Mouse (Mus musculus): ENCODE data around the gene Mfsd4b1.

The Mfsd4b1 gene

DNA sequence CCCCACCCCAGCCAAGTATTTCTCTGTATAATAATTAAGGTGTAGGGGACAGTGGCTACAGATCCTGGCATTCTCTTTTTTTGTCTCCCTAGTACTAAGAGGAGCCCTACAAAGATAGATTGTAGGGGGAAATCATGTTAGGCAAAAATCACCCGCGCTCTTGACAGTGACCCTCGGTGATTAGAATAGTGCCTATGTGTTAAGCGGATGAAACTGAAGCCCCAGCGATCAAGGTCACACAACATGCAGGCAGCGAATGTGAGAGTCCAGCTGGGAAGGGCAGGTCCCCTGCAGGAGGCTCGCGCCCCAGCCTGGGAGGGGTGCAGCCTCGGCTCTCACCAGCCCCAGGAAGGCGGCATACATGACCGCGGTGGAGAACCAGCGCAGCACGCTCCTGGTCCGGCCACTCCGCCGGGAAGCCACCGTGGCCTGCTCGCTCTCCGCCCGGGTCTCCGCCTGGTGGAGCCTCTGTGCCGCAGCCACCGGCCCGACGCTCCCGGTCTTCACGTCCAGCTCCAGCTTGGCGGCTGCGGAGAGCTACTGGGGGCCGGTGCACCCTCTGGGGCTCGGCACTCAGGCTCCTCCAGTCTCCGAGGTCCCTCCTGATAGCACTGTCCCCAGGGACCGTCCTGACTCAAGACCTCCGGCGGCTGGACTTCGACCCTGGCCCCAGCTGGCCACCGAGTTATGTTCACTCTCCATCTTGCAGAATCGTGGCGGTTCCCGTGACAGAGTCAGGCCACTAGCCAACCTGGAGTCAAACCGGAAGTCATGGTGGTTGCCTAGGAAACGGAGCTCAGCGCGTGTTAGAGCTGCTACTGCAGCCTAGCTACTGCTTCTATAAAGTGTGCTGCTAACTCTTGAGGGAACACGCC lies at the start of gene Mfsd4b1:
Mfsd4b1 (minus strand) TSS at position 715 of the 875 bp plus-strand sequence.
- DNase-seq (ENCODE audit: low read depth in 1 of 2, low spot score in 2 of 2), result peak in 1 of 2 experiments; percentile 40

DNA sequence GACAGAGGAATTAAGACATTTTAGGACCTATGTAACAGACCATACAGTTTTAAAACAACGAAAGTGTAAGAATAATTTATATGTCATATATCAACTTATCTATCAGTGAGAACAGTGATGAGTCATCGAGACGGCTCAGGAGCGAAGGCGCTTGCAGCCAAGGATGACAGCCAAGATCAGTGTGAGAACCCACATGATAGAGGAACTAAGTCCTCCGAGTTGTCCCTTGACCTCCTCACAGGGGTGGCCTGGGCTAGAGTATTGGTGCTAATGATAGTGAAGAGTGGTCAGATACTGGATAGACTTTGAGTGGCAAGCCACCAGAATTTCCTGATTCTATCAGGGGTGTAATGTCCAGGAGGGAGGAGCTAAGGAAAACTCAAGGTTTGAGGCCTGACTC lies 48.5 kb upstream of the Mfsd4b1 start:
- peak in 1 of 2 experiments; percentile 25 for DNase-seq (ENCODE audit: low read depth in 1 of 2, low spot score in 2 of 2)

DNA sequence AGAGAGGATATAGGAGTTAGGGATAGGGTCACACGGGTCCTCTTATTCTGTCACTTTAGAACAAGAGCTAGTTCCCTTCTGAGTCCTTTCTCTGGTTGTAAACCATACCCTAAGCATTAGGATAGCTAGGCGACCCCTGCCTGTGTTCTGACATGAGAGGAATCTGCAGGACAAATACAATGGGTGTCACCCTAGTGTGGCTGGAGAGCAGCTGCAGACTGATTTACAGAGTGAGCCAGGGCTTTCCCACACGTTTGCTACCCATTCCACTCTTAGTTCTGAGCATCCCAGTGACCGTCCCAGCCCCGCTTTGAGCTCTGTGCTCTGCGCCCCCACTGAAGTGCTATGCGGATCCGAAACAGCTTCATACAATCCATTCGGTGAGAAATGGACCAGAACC lies 45.6 kb upstream of the Mfsd4b1 start:
- DNase-seq (ENCODE audit: low read depth in 1 of 2, low spot score in 2 of 2), result no peak

DNA sequence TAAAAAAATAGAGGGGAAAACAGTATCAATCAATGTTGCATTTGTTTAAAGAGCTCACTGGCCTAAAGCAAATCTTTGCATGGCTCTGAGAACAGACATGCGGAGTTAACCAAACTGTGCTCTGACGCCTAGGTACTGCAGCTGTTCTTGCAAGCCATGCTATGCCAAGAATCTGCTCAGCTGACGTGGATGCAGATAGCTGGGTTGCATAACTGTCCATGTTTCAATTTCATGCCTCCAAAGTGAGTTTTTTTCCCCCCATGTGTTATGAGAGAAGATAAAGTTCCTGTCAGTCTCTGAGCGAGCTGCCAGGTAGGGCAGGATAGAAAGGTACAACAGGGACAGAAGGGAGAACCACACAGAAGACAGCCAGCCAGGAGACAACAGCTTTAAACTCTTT lies 44.2 kb upstream of the Mfsd4b1 start:
- no peak for DNase-seq (ENCODE audit: low read depth in 1 of 2, low spot score in 2 of 2)

DNA sequence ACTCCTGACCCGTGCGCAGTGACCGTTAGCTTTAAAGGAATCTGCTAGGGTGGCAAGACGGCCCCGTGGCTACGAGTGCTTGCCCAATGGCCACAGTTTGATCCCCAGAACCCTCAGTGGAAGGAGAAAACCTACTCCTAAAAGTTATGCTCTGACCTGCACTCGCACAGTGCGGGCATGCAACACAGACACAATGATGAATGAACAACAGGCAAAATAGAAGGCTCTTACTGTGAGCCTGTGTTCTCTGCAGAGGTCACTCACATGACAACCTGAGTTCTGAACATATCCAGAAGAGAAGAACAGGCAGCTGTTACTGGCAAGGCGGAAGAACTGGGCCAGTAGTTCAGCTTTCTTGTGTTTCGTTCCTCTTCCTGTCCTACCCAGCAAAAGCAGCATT lies 43.5 kb upstream of the Mfsd4b1 start:
- DNase-seq (ENCODE audit: low read depth in 1 of 2, low spot score in 2 of 2), result no peak

DNA sequence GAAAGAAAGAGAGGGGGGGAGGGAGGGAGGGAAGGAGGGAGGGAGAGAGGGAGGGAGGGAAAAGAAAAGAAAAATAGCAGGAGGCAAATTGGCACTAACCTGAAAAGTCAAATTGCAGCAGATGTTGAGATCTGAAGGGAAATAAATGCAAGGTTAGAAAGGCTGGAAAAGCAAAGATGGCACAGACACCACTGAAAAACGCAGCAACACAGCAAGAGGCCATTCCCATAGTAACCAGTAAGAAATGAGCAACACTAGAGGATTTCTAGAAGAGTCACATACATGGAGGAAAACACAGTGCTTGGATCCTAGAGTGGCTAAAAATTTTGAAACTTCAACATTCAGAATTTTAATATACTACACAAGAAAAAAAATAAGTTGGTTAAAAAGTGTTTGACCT lies 42.5 kb upstream of the Mfsd4b1 start:
- no peak for DNase-seq (ENCODE audit: low read depth in 1 of 2, low spot score in 2 of 2)

DNA sequence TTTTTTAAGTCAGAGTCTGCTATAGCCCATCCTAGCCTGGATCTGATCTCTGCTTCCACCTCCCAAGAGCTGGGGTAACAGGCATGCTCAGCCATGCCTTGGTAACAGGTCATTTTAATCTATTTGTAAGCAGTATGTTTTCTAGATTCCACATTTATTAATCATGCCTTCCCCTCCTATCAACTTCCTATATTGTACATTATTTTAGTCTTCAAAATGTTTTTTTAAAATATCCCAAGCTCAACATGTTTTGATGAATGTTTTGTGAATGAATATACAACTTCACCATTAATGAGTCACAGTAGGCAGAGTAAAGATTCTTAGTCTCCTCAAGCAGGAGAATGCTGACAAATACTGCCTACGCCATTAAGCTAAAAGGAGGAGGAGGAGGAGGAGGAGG lies 42.0 kb upstream of the Mfsd4b1 start:
- no peak for DNase-seq (ENCODE audit: low read depth in 1 of 2, low spot score in 2 of 2)

DNA sequence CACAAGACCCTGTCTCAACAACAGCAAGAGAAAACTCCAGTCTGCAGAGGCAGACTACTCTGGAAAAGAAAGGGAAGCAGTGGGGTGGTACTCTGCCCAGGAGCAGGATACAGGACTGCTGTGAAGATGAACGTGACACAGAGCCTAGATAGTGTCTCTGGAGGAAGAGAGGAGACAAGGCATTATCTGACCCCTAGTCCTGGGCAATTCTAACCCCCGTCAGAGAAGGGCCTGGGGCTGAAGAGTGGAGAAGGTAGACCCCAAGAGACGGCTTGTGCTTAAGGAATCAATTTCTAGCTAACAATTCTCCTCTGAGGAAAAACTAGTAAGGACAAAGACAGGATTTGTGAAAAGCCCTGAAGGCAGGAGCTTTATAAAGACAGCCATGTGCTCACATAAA lies 40.3 kb upstream of the Mfsd4b1 start:
- DNase-seq (ENCODE audit: low read depth in 1 of 2, low spot score in 2 of 2), result no peak

DNA sequence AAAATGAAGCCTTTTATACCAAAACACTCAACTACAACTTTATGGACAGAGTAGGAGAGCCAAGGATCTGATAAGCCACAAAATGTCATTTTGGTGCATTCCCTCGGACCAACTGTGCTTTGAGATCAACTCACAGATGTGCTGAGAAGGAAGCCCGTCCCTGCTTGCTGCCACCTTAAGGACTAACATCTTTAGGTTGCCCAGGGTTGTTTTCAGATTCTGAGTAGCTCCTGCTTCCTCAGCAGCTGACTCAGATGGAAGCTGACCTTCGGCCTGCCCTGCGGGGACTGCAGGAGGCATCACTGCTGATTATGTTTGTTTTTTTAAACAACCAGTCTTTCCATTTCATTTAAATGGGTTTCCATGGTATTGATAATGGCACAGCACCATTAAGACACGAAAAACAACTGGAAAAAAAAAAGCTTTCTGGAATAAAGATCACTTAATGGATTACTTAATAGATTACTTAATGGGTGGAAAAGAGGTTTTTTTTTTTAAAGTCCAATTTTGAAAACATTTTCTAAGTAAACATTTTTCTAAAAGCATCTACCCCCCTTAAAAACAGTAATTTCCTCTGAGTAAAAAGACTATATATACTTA lies 38.3 kb upstream of the Mfsd4b1 start:
- DNase-seq (ENCODE audit: low read depth in 1 of 2, low spot score in 2 of 2), result no peak

DNA sequence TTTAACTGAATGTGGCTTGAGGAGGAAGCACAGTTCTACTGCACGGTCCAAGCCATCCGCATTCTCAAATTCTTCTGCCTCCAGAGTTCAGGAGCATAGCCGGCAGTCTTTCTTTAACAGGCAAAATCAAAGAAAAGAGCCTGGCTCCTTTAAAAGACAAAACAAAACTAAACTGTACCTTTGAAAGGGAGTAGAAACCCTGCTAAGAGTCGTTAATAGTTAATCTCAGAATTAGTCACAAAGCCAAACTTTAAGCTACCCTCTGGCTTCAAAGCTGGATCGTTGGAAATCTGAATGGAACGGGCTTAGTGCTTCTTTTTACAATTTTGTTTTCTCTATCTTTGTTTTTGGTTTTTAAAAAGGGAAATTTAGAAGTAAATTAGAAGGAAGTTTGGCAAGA lies 37.7 kb upstream of the Mfsd4b1 start:
- DNase-seq (ENCODE audit: low read depth in 1 of 2, low spot score in 2 of 2), result no peak

DNA sequence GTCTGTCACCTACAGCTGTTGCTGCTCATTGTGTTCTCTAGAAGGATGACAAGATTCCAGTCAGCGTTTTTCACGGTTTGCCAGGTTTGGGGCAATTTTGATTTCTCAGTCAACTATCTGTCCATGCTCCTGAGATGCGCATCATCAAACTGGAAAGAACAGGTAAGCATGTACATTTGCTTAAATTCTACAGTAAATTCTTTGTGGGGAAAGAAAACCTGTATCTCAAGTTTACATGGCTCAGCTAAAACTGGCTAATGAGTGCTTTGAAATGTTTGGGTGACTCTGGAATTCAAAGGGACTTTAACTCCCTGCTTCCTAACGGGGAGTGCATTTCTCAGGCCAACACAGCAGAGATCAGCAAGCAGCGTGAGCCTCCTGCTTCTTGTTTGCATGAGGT lies 36.9 kb upstream of the Mfsd4b1 start:
- no peak for DNase-seq (ENCODE audit: low read depth in 1 of 2, low spot score in 2 of 2)

DNA sequence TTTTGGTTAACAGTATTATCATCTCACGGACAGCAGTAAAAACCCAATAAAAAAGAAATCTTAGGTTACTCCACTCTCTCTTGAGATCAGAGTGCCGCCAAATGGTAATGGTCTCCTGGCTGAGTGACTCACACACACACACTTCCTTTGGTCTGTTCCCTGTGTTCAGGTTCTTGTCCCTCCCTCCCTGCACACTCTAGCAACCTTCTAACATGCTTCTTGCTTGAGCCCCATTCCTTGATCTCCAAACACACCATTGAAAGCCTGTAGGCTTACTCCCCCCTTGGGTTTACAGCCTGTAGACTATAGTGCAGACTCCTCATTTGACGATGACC lies 33.7 kb upstream of the Mfsd4b1 start:
- no peak for DNase-seq (ENCODE audit: low read depth in 1 of 2, low spot score in 2 of 2)

DNA sequence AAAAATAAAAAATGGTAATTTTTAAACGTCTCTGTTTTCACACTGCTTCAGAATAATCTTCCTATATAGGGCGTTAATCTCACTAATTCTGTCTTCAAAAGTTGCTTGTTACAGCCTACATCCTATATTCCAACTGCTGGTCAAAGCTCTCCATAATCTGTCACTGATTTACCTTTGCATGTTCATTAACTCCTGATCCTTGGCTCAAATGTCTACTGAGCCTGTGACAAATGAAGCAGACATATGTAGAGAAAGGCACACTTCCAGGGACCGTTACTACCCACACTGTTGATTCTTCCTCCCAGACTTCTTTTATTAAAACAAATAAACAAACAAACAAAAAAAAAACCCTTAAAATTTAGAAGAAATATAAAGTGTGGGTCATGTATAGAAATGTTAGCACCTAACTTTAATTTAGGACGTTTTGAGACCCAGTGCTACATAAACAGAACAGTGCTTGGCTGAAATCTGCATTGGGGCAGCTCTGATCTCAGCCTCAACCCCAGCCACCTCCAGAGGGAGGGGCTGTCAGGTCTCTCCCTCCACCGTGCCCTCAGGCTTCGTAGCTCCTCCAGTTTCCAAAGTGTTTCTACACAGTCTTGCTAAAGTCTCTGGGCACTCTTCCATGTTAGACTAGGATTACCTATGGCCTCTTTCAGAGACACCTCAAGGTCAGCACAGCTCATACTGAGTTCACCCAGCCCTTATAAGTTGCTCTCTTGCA lies 33.2 kb upstream of the Mfsd4b1 start:
- no peak for DNase-seq (ENCODE audit: low read depth in 1 of 2, low spot score in 2 of 2)

DNA sequence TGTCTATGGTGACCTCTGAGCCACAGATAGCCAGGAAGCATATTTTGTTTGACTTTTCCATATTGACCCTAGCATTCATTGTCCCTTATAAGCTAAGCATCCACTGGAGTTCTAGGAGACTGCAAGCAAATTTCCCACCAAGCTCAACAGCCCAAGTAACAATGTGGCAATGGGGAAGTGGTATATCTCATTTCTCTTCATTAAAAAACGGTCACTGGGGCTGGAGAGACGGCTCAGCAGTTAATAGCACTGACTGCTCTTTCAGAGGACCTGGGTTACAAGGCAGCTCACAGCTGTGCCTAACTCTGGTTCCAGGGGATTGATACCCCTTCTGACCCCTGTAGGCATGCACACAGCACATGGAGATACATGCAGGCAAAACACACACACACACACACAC lies 32.5 kb upstream of the Mfsd4b1 start:
- DNase-seq (ENCODE audit: low read depth in 1 of 2, low spot score in 2 of 2), result no peak

DNA sequence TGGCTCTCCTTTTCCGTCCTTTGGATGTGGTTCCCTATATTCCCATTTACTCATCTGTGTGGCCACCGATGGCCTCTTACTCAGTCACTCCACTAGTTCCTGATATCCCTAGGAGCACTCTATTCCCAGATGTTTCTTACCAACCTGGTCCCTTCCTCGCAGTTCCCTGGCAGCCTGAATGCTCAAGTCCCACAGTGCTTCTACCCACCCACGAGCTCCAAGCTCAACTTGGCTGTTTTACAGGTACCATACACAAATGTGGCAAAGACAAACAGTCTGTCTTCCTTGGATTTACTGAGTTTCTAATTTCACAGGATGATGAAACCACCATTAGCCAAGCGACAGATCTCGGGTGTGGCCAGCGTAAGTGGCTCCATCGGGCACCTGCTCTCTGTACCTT lies 29.4 kb upstream of the Mfsd4b1 start:
- no peak for DNase-seq (ENCODE audit: low read depth in 1 of 2, low spot score in 2 of 2)

DNA sequence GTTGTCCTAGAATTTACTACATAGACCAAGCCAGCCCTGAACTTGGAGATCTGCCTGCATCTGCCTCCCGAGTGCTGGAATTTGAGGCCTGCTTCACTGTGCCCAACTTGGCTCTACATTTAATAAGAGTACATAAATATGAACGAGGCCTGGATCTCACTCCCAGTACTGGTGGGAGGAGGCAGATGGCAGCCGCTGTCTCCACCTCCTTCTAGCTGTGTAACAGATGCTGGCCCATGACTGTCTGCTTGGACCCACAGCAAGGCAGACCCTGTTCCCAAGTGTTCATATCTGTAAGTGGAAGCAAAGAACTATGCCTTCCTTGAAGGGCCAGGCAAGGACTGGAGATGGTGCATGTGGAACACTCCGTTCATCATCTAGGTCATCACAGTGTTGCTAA lies 28.8 kb upstream of the Mfsd4b1 start:
- DNase-seq (ENCODE audit: low read depth in 1 of 2, low spot score in 2 of 2), result no peak

DNA sequence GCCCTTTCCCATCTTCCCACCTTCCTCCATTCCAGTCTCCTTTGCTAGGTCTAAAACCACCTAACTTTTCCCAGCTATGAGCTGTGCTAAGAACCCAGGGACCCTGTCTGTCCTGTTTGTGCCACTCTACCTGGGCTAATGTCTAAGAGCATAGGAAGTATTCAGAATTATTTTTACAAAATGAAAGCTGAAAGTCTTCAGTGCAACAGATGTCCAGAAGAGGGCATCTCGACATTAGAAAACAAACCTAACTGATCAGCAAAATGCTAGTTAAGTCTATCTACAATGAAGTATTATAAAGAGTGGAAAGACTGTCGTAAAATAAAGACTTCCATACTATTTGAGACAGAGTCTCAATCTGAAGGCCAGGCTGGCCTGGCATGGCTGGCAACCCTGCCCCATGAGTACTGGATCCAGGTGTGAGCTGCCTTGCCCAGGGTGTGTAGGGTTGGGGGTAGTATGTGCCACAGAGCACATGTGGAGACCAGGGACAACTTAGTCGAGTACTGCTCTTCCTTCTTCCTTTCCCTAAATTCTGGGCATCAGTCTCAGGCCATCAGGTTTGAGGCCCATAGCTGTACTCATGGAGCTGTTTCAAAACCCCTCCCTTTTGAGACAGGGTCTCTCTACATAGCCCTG lies 28.3 kb upstream of the Mfsd4b1 start:
- no peak for DNase-seq (ENCODE audit: low read depth in 1 of 2, low spot score in 2 of 2)

DNA sequence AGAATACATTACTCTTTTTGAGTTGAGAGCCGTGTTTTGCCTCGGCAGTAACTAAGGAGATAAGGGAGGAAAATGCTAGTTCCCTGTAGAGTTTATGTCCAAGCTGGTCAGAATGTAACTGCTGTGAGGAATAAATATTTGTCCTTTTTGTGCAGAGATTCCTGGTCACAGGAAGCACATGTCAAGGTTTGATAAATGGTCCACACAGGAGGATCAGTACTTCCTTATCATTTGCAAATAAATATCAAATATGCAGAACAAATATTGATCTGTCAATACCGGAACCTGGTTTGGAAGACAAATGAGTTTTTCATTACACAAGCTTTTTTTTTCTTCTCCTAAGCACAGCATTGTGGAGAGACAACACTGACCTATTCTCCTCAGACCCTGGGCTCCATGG lies 26.9 kb upstream of the Mfsd4b1 start:
- DNase-seq (ENCODE audit: low read depth in 1 of 2, low spot score in 2 of 2), result no peak

DNA sequence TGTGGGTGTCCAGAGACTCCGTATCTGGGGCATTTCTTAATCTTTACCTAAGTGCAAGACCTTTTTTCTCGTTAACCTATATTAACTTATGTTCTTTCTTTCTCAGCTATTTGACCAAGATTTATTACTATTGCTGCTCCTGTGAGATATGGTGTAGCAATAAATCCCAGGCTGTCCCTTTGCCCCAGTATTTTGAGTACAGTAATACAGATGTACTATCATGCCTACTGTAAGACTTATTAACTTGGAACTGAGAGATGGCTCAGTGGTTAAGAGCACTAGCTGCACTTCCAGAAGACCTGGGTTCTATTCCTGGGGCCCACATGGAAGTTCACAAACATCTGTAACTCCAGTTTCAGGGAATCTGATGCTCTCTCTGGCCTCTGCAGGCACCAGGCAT lies 25.7 kb upstream of the Mfsd4b1 start:
- DNase-seq (ENCODE audit: low read depth in 1 of 2, low spot score in 2 of 2), result no peak

DNA sequence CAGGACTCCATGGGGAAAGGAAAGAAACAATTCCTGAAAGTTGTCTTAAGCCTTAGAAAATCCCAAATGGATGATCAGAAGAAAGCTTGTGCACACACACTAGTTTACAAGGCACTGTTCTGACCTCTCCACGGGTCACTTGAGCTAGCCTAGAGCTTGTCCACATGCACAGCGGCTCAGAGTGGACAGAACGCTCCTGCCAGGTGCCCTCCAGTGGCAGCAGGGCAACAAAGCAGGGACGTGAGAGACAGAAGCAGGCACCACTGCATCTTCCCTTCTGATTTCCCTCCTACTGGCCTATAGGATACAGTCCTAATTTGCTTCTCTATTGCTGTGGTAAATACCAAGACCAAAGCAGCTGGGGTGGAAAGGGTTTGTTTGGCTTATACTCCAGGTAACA lies 16.3 kb upstream of the Mfsd4b1 start:
- DNase-seq (ENCODE audit: low read depth in 1 of 2, low spot score in 2 of 2), result no peak

DNA sequence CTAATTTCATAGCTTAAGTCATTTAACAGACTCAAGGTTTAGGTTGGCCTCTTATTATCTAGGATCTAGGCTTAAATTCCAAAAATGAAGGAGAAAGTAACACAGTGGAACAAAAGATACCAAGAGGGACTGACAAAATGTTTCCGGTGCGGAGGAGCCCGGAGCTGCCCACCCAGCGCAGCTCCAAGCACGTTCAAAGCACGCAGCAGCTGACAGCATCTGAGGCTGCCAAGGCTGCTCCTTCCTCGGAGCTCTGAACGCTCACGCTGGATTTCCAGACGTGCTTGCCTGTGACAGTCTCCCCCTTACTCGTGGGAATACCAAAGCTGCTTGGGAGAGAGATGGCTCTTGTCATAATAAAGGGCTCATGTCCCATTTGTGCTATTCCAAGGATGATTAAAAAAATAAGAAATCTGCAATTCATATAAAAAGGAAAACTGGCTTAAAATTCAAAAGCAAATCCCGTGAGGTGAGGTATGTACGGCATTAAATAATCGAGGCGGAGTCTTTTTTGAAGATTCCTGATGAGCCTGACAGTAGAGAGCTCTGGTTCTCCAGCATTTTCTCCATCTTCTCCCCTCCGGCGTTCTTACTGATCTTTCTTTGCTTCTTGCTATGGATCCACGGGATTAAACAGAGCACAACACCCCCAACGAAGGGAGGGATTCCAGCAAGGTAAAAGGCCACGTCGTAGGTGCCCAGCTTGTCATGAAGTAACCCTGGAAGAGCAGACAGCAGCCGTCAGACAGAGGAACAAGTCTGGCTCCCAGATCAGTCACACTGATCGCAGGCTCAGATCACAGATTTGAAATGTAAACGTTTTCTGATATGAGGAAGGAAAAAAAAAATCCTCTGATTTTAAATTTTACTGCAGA lies 11.9 kb upstream of the Mfsd4b1 start:
- no peak for DNase-seq (ENCODE audit: low read depth in 1 of 2, low spot score in 2 of 2)
